Mouse (Mus musculus) heart, embryonic 16.5 days (tissue): ENCODE results near the gene Pramel7. TPM values are rescaled to one million over a fixed set of nuclear protein-coding genes. Genes with fewer than 3 reads are reported as not detected.
A peak's percentile ranks its signal among the peaks of the same experiment; 100 is the strongest.
"Not testable (repeated sequence)": the region's sequence is repeated elsewhere in the genome, so short reads cannot be mapped to it uniquely, and the experiment has no call there.

Experiments used
- ATAC-seq: fragments of 200-750 bp; cut with Nextera tagmentation; replicated peaks from 2 replicates; pipeline ENCODE4 v1.8.0; 2017; ENCODE audit warnings: moderate number of reproducible peaks; ENCODE audit not compliant: insufficient read depth, low FRiP score; ENCODE audit errors: extremely low read depth
- H3K27ac ChIP-seq: fragments of 300-500 bp; sonication (generic); 2 replicates; pipeline ENCODE4 v1.5.1; 2014; ENCODE audit warnings: mild to moderate bottlenecking, low read length, control low read depth, moderate library complexity
- H3K27me3 ChIP-seq: fragments of 300-500 bp; sonication (generic); 2 replicates; pipeline ENCODE4 v1.6.1; 2014; ENCODE audit warnings: low read length, mixed read lengths; ENCODE audit not compliant: control insufficient read depth, insufficient read depth
- H3K36me3 ChIP-seq: fragments of 300-500 bp; sonication (generic); 2 replicates; pipeline ENCODE4 v1.6.1; 2014; ENCODE audit not compliant: control insufficient read depth, insufficient read depth
- H3K4me1 ChIP-seq: fragments of 300-500 bp; sonication (generic); 2 replicates; pipeline ENCODE4 v1.6.1; 2014; ENCODE audit warnings: low read length, mixed read lengths; ENCODE audit not compliant: control insufficient read depth, insufficient read depth
- H3K4me2 ChIP-seq: fragments of 300-500 bp; sonication (generic); 2 replicates; pipeline ENCODE4 v1.6.1; 2014; ENCODE audit warnings: low read depth, mild to moderate bottlenecking, control low read depth, low read length
- H3K4me3 ChIP-seq: fragments of 300-500 bp; sonication (generic); 2 replicates; pipeline ENCODE4 v1.5.1; 2014; ENCODE audit warnings: mild to moderate bottlenecking, control low read depth, low read length
- H3K9ac ChIP-seq: fragments of 300-500 bp; sonication (generic); 2 replicates; pipeline ENCODE4 v1.6.1; 2014; ENCODE audit warnings: low read length, control low read depth
- H3K9me3 ChIP-seq: fragments of 300-500 bp; sonication (generic); replicated peaks from 2 replicates; pipeline ENCODE4 v1.6.1; 2016; ENCODE audit warnings: low read length; ENCODE audit not compliant: control insufficient read depth
- WGBS: fragments of 180-500 bp; shearing (Covaris S2); extraction: QIAGEN DNeasy Blood & Tissue Kit; methylation state at CpG from one replicate; pipeline ENCODE4 v1.1.7; 2014; 5-methylcytosine and 5-hydroxymethylcytosine counted together
- polyA plus RNA-seq: library from polyadenylated mRNA; unstranded; fragments of >200 nt; fragmentation: Nextera tagmentation; extraction: Ambion mirVana; gene quantifications from 2 replicates; pipeline ENCODE4 v1.2.1, GENCODE M21; 2015

Pramel7 gene
- not detected in 2 replicates for polyA plus RNA-seq

DNA sequence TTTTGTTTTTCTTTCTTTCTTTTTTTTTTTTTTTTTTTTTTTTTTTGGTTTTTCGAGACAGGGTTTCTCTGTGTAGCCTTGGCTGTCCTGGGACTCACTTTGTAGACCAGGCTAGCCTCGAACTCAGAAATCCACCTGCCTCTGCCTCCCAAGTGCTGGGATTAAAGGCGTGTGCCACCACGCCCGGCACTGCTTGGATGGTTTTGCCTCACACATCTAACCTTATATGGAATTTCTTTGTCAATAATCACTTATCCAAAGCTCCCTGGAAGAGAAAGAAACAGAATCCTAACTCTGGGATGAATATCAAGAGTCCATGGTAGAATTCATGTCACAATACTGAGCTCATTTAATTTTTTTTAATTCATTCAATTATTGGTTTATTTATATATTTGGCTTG is at the start of gene Pramel7:
Gene Pramel7, minus strand, starts transcription at position 101 of the 400 bp plus-strand sequence.
- not testable (repeated sequence) for H3K27ac ChIP-seq, H3K36me3 ChIP-seq, H3K4me2 ChIP-seq, H3K4me3 ChIP-seq, H3K4me1 ChIP-seq, H3K27me3 ChIP-seq, H3K9ac ChIP-seq, ATAC-seq, H3K9me3 ChIP-seq
- 87% methylated on average over 3 of the region's 5 CpGs for WGBS

- Histone ChIP-seq H3K4me3 (no peak within 1 kb of the TSS), H3K4me1 (no peaks in the 10 kb centered on the region), H3K27ac (no peak within 1 kb of the TSS), H3K9ac (no peak within 1 kb of the TSS), H3K27me3 (no peaks in the 10 kb centered on the region), H3K4me2 (no peak within 1 kb of the TSS), H3K9me3 (no peaks in the 10 kb centered on the region), H3K36me3 (no peaks in the 10 kb centered on the region)
- WGBS = 84% methylated on average over 1 of the region's 1 CpGs
- no peak for ATAC-seq
These were observed 48.5 kb upstream of the Pramel7 start, which contains the start of gene Olfr1128 for GRCm38 (mm10) chr2:87545442-87545841. Olfr1128 (minus strand) TSS chr2:87545542.

DNA sequence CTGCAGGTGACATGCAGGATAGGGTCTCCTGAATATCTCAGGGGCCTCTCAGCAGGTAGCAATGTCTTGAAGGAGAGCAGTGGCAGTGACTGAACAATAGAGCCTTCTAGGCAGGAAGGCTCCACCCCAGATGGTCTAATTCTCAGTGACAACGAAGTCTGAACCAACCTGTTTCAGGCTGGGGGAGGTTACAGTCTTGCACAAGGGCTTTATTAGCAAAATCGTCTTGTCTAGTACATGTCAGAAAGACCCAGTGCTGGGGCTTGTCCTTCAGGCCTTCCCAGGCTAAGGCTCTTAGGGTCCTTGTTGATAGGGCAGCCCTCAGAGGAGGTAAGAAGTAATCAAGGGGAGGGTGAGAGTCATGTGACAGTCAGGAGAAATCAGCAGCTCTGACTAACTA is 37.9 kb upstream of the Pramel7 start:
- WGBS = 58% methylated on average over 2 of the region's 2 CpGs
- no peak for ATAC-seq
- H3K4me3 ChIP-seq = no peak overlapping the region
- no peak overlapping the region for H3K27ac ChIP-seq
- H3K27me3 ChIP-seq = no peaks in the 10 kb centered on the region
- H3K9me3 ChIP-seq = no peaks in the 10 kb centered on the region
- H3K4me2 ChIP-seq = no peak overlapping the region
- H3K4me1 ChIP-seq = no peaks in the 10 kb centered on the region
- H3K9ac ChIP-seq = no peak overlapping the region
- H3K36me3 ChIP-seq = no peaks in the 10 kb centered on the region

DNA sequence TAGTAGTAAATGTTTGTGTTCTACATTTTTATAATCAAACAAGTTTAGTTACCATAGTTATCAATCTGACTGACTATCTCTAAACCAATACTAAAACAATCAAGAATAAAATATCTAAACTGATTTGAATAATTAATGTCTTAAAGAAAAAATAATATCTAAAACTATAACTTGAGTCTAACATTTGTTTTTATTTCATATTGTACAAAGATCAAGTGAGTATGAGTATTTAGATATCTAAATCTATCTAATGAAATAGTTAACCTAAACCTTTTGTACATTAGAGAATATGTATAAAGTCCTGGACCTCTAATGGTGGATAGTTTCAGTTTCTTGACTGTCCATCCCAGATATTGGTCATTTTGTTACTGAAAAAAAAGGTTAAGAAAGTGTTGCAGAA is 34.6 kb upstream of the Pramel7 start, which contains the start of gene Olfr153:
Gene Olfr153, plus strand, starts transcription at position 301 of the 400 bp plus-strand sequence.
- H3K27me3 ChIP-seq = no peaks in the 10 kb centered on the region
- no peak within 1 kb of the TSS for H3K4me3 ChIP-seq
- no peak within 1 kb of the TSS for H3K27ac ChIP-seq
- no peak for ATAC-seq
- no peak within 1 kb of the TSS for H3K9ac ChIP-seq
- no peaks in the 10 kb centered on the region for H3K36me3 ChIP-seq
- H3K9me3 ChIP-seq = no peaks in the 10 kb centered on the region
- H3K4me2 ChIP-seq = no peak within 1 kb of the TSS
- H3K4me1 ChIP-seq = no peaks in the 10 kb centered on the region

DNA sequence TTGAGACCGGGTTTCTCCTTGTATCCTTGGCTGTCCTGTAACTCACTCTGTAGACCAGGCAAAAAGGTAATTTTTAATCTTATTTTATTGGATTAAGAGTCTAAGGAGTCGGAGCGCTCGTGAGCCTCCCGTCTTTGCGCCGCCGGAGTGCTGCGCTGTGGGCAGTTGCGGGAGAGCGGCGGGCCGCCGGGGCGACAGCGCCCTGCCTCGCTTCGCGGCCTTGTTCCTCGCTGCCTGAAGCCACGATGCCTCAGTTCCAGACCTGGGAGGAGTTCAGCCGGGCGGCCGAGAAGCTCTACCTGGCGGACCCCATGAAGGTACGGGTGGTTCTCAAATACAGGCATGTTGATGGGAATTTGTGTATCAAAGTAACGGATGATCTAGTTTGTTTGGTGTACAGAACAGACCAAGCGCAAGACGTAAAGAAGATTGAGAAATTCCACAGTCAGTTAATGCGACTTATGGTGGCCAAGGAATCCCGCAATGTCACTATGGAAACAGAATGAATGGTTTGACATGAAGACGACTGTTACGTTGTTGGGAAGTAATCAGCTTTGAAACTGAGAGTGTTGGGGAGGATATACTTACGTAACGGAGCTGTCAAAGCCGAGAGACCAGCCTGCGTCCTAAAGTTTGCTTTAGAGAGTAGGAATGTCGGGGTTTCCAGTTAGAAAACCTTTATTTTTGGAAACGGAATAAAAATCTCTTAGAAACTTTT is 29.2 kb upstream of the Pramel7 start:
- not testable (repeated sequence) for H3K9ac ChIP-seq, H3K4me1 ChIP-seq, H3K9me3 ChIP-seq, ATAC-seq, H3K27me3 ChIP-seq, H3K36me3 ChIP-seq, H3K27ac ChIP-seq
- Histone ChIP-seq H3K4me2 (peak overlapping the region; percentile 53), H3K4me3 (peak overlapping the region; percentile 23)
- 27% methylated on average over 38 of the region's 39 CpGs for WGBS

GRCm38 (mm10) chr2:87520651-87521050 is 23.8 kb upstream of the Pramel7 start:
- H3K36me3 ChIP-seq = no peaks in the 10 kb centered on the region
- H3K4me2 ChIP-seq = no peak overlapping the region
- no peaks in the 10 kb centered on the region for H3K27me3 ChIP-seq
- H3K4me3 ChIP-seq = no peak overlapping the region
- H3K4me1 ChIP-seq = no peaks in the 10 kb centered on the region
- 0 out of 2 replicates have a peak, but pooled peaks cover 4% of the 10 kb centered on the region for H3K9me3 ChIP-seq
- ATAC-seq = no peak
- H3K27ac ChIP-seq = no peak overlapping the region
- WGBS = 78% methylated on average over 4 of the region's 4 CpGs
- H3K9ac ChIP-seq = no peak overlapping the region

DNA sequence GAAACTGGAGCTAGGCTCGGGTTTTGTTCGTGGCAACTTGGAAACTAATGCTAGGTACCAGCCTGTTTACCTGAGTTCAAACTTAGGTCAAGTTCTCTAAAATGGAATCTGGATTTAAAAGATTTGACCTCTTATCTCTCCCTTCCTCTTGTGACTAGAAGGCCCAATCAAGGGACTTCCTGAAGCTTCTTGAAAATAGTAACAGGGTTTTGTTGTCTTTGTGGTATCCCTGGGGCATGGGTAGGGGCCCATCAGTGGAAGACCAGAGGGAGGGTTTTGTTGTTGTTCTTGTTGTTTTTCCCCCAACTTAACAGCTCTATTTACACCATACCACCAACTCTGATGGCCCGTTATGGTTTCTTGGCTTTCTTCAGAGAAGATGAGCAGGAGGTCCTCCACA is 19.7 kb upstream of the Pramel7 start:
- Histone ChIP-seq H3K9ac (no peak overlapping the region), H3K27ac (no peak overlapping the region), H3K9me3 (0 out of 2 replicates have a peak, but pooled peaks cover 4% of the 10 kb centered on the region), H3K4me2 (no peak overlapping the region), H3K4me3 (no peak overlapping the region), H3K4me1 (no peaks in the 10 kb centered on the region), H3K36me3 (no peaks in the 10 kb centered on the region), H3K27me3 (no peaks in the 10 kb centered on the region)
- WGBS = 79% methylated on average over 3 of the region's 3 CpGs
- ATAC-seq = no peak

GRCm38 (mm10) chr2:87515457-87516060 is 18.7 kb upstream of the Pramel7 start:
- H3K36me3 ChIP-seq = no peaks in the 10 kb centered on the region
- H3K9me3 ChIP-seq = 0 out of 2 replicates have a peak, but pooled peaks cover 1% of the 10 kb centered on the region
- H3K9ac ChIP-seq = no peak overlapping the region
- ATAC-seq = no peak
- no peaks in the 10 kb centered on the region for H3K4me1 ChIP-seq
- H3K4me2 ChIP-seq = no peak overlapping the region
- no peak overlapping the region for H3K27ac ChIP-seq
- no peaks in the 10 kb centered on the region for H3K27me3 ChIP-seq
- H3K4me3 ChIP-seq = no peak overlapping the region
- WGBS = 69% methylated on average over 7 of the region's 8 CpGs

GRCm38 (mm10) chr2:87515046-87515445 is 18.2 kb upstream of the Pramel7 start:
- no peak for ATAC-seq
- H3K4me2 ChIP-seq = no peak overlapping the region
- H3K9ac ChIP-seq = no peak overlapping the region
- H3K27me3 ChIP-seq = no peaks in the 10 kb centered on the region
- H3K4me1 ChIP-seq = no peaks in the 10 kb centered on the region
- H3K36me3 ChIP-seq = no peaks in the 10 kb centered on the region
- no peaks in the 10 kb centered on the region for H3K9me3 ChIP-seq
- 85% methylated on average over 2 of the region's 2 CpGs for WGBS
- H3K27ac ChIP-seq = no peak overlapping the region
- H3K4me3 ChIP-seq = no peak overlapping the region
